Mouse (Mus musculus): ENCODE data around the gene Gcc1. TPM values are rescaled to one million over a fixed set of nuclear protein-coding genes. Genes with fewer than 3 reads are reported as not detected.

Gcc1 gene
- polyA plus RNA-seq, 1 experiment from 2014 or later = 11.4 TPM

DNA sequence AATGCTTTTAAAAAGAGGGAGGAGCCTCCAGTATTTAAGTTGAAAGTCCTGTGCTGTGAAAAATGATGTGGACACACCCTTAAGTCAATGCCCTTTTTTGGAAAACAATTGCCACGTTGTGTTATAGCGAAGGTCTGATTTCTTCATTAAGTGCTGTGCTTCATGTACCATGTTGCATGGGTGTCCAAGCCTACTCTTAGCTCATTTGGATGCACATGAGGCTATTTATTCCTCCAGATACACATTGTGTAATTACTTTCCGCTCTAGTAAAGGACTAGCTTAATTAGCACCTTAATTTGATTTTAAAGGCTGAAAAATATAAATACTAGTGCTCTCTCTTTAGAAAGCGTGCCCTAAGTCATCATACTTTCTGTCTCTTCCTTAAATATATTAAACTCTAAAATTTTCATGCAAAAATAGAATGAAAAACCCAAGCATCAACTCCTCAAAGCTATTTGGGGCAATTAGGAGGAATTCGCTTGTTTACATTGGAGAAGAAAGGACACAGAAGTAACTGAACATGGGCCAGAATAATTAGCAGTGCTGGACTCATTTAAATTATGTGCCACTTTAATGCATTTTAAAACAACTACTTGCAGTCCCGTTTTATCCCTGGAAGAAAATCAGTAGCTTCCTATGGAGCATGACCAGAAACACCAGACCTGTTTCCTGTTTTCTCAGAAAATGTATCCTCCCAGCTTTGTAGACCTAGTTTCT, 58.1 kb downstream of the Gcc1 start:
- H3K4me3 ChIP-seq = no peak overlapping the region
- WGBS = 89% methylated on average over 6 of the region's 6 CpGs
- H3K27me3 ChIP-seq (ENCODE audit: low read depth, poor library complexity, severe bottlenecking) = no peaks in the 10 kb centered on the region
- H3K9me3 ChIP-seq (replicated peaks) = no peaks in the 10 kb centered on the region
- H3K27ac ChIP-seq (replicated peaks) = no peak overlapping the region
- H3K4me1 ChIP-seq = no peaks in the 10 kb centered on the region
- no peaks in the 10 kb centered on the region for H3K36me3 ChIP-seq
- no peak for DNase-seq (ENCODE audit: low spot score)

DNA sequence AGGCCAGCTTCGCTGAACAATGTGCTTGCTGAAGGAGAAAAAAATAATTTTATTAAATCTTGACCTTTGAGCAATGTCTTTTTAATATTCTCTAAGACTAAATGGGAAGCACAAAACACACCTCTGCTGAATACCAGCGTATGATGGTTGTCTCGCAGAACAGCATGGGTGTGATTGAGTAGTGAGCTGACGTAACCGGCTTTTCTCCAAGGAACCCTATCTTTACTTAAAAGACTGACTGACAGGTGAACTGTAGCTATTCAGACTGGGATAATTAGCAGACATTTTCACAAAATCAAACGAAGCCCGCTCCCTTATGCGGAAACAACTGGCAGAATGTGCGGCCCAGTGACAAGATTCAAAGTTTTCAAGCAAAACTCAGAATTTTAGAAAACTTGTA, 60.6 kb downstream of the Gcc1 start:
- DNase-seq (ENCODE audit: low spot score) = no peak
- Histone ChIP-seq H3K4me1 (no peaks in the 10 kb centered on the region), H3K27me3 (ENCODE audit: low read depth, poor library complexity, severe bottlenecking) (no peaks in the 10 kb centered on the region), H3K27ac (replicated peaks) (no peak overlapping the region), H3K4me3 (no peak overlapping the region), H3K9me3 (replicated peaks) (no peaks in the 10 kb centered on the region), H3K36me3 (no peaks in the 10 kb centered on the region; the same call in 1 of the 2 replicates)
- WGBS = 93% methylated on average over 9 of the region's 9 CpGs

Other genes starting within 250 kb of the Gcc1 start
- 25.6 and 27.8 TPM in 2 replicates for gene Zfp800, start 30.4 kb downstream of the Gcc1 start, polyA plus RNA-seq (2016; fragmentation: Nextera tagmentation; extraction: Ambion mirVana)
- gene Arf5, start 4.8 kb downstream of the Gcc1 start, polyA plus RNA-seq (2016; fragmentation: Nextera tagmentation; extraction: Ambion mirVana) = 299 and 324 TPM in 2 replicates
- 0.06 TPM in 1 of 2 replicates, not detected in the other for gene Fscn3, start 601 bp downstream of the Gcc1 start, polyA plus RNA-seq (2016; fragmentation: Nextera tagmentation; extraction: Ambion mirVana)
- 0.21 TPM in 1 of 2 replicates, not detected in the other for gene Pax4, start 21.0 kb upstream of the Gcc1 start, polyA plus RNA-seq (2016; fragmentation: Nextera tagmentation; extraction: Ambion mirVana)
- 110 and 117 TPM in 2 replicates for gene Snd1, start 46.7 kb upstream of the Gcc1 start, polyA plus RNA-seq (2016; fragmentation: Nextera tagmentation; extraction: Ambion mirVana)

All from midbrain, embryonic 10.5 days (tissue).